8 mouse cellular contexts compared by ENCODE assay signal in genomic region chr10:119615240-119615885, GRCm38 (mm10).
DNase-seq lines count a peak whose midpoint lies in the region; ATAC-seq lines count a peak whose summit lies in the region.

No protein-coding gene starts in this region.

- no peak overlapping the region for H3K4me3 ChIP-seq in hindbrain, embryonic 15.5 days
- no peak overlapping the region for H3K4me3 ChIP-seq in midbrain, embryonic 11.5 days (ENCODE audit: low read depth, low read length)

- intact Hi-C loops in left cerebral cortex, postnatal 10 days (cut with DNase I): loop anchor here (10.0 kb wide), 1 partner anchor 321 kb away; no protein-coding TSS in a partner anchor

- ATAC-seq in common myeloid progenitor, adult 5-6 weeks (replicated peaks; ENCODE audit: low read depth, poor library complexity, severe bottlenecking): peak; percentile 84
- ATAC-seq in hindbrain, embryonic 15.5 days (ENCODE audit: low FRiP score, low read depth): peak; percentile 85
- ATAC-seq in midbrain, embryonic 11.5 days (ENCODE audit: low FRiP score): peak; percentile 81

- peak; percentile 97 for DNase-seq in MN1 (ENCODE audit: low spot score)
- DNase-seq in gastrocnemius, postnatal 10 days: peak; percentile 67
- peak; percentile 25 to 87 for DNase-seq in left cerebral cortex, postnatal 10 days (ENCODE audit: extremely low spot score in 1 of 2, low spot score in 2 of 2)
- DNase-seq in midbrain, embryonic 11.5 days (ENCODE audit: low spot score, missing footprints): peak; percentile 84
- peak; percentile 78 for DNase-seq in testis, postnatal 10 days (ENCODE audit: low spot score)
- no peak for DNase-seq in spleen, adult 12 weeks (ENCODE audit: low spot score)

- H3K4me1 ChIP-seq in hindbrain, embryonic 15.5 days (replicated peaks): peaks cover 17% of the 10 kb centered on the region
- peaks cover 8% of the 10 kb centered on the region; the same call in 1 of the 2 replicates for H3K4me1 ChIP-seq in midbrain, embryonic 11.5 days (ENCODE audit: control insufficient read depth, insufficient read depth, low read length)

- 0 out of 2 replicates have a peak overlapping the region, but pooled peaks have one; percentile 27 for H3K4me2 ChIP-seq in hindbrain, embryonic 15.5 days
- H3K4me2 ChIP-seq in midbrain, embryonic 11.5 days: no peak overlapping the region

- H3K36me3 ChIP-seq in hindbrain, embryonic 15.5 days: no peaks in the 10 kb centered on the region
- H3K36me3 ChIP-seq in midbrain, embryonic 11.5 days (ENCODE audit: control insufficient read depth, insufficient read depth, low read length): no peaks in the 10 kb centered on the region

- H3K9me3 ChIP-seq in hindbrain, embryonic 15.5 days: no peaks in the 10 kb centered on the region
- H3K9me3 ChIP-seq in midbrain, embryonic 11.5 days (ENCODE audit: control insufficient read depth, low read length): no peaks in the 10 kb centered on the region

- 70% methylated on average over 14 of the region's 14 CpGs for WGBS in hindbrain, embryonic 15.5 days
- 69% methylated on average over 14 of the region's 14 CpGs for WGBS in midbrain, embryonic 11.5 days

- no peaks in the 10 kb centered on the region for H3K27me3 ChIP-seq in hindbrain, embryonic 15.5 days
- no peaks in the 10 kb centered on the region for H3K27me3 ChIP-seq in midbrain, embryonic 11.5 days (ENCODE audit: control insufficient read depth, insufficient read depth, low read length)

- H3K27ac ChIP-seq in hindbrain, embryonic 15.5 days (replicated peaks): peak overlapping the region; percentile 5; the same call in 1 of the 2 replicates
- no peak overlapping the region for H3K27ac ChIP-seq in midbrain, embryonic 11.5 days (ENCODE audit: low read depth, low read length)

- no peak overlapping the region for H3K9ac ChIP-seq in hindbrain, embryonic 15.5 days
- no peak overlapping the region for H3K9ac ChIP-seq in midbrain, embryonic 11.5 days (ENCODE audit: low read length)
